Mouse (Mus musculus): ENCODE measurements around the gene Fam13c. TPM values are rescaled to one million over a fixed set of nuclear protein-coding genes. Genes with fewer than 3 reads are reported as not detected.
A peak's percentile ranks its signal among the peaks of the same experiment; 100 is the strongest.

Gene Fam13c
- polyA plus RNA-seq, 1 experiment from 2014 or later: 6.8 TPM

- ATAC-seq (no peak), DNase-seq (ENCODE audit: low spot score) (peak; percentile 30)
- H3K4me2 ChIP-seq (replicated peaks; ENCODE audit: low read depth, low read length): no peak overlapping the region
- TF ChIP-seq CTCF (IDR thresholded peaks at IDR 0.05): no peak
- TF ChIP-seq EP300 (IDR thresholded peaks at IDR 0.05): no peak
- no peak overlapping the region for H3K4me3 ChIP-seq (ENCODE audit: low read depth, low read length)
- WGBS: 61% methylated on average over 10 of the region's 10 CpGs
- H3K36me3 ChIP-seq (ENCODE audit: insufficient read depth, low read length): no peaks in the 10 kb centered on the region
- H3K27me3 ChIP-seq (replicated peaks; ENCODE audit: insufficient read depth, low read length): no peaks in the 10 kb centered on the region
- no peaks in the 10 kb centered on the region for H3K4me1 ChIP-seq (ENCODE audit: insufficient read depth, low read depth, low read length)
- H3K9ac ChIP-seq (replicated peaks; ENCODE audit: low read depth): no peak overlapping the region
- no peak overlapping the region for H3K27ac ChIP-seq (ENCODE audit: low read length)
- H3K9me3 ChIP-seq (ENCODE audit: low read length): no peaks in the 10 kb centered on the region
These were observed 97.4 kb downstream of the Fam13c start for GRCm38 (mm10) chr10:70537694-70538093.

- Histone ChIP-seq H3K4me1 (ENCODE audit: insufficient read depth, low read depth, low read length) (no peaks in the 10 kb centered on the region), H3K36me3 (ENCODE audit: insufficient read depth, low read length) (no peaks in the 10 kb centered on the region), H3K27me3 (replicated peaks; ENCODE audit: insufficient read depth, low read length) (no peaks in the 10 kb centered on the region), H3K27ac (ENCODE audit: low read length) (no peak overlapping the region), H3K4me2 (replicated peaks; ENCODE audit: low read depth, low read length) (no peak overlapping the region), H3K9ac (replicated peaks; ENCODE audit: low read depth) (no peak overlapping the region), H3K4me3 (ENCODE audit: low read depth, low read length) (no peak overlapping the region), H3K9me3 (ENCODE audit: low read length) (no peaks in the 10 kb centered on the region)
- DNase-seq (ENCODE audit: low spot score): no peak
- 85% methylated on average over 9 of the region's 9 CpGs for WGBS
- ATAC-seq: no peak
- TF ChIP-seq EP300 (IDR thresholded peaks at IDR 0.05) (no peak), CTCF (IDR thresholded peaks at IDR 0.05) (no peak)
These were observed 99.0 kb downstream of the Fam13c start for GRCm38 (mm10) chr10:70539251-70539650.

GRCm38 (mm10) chr10:70540456-70541195 lies 100.3 kb downstream of the Fam13c start:
- H3K4me1 ChIP-seq (ENCODE audit: insufficient read depth, low read depth, low read length): no peaks in the 10 kb centered on the region
- no peak overlapping the region for H3K4me2 ChIP-seq (replicated peaks; ENCODE audit: low read depth, low read length)
- 82% methylated on average over 9 of the region's 9 CpGs for WGBS
- H3K9me3 ChIP-seq (ENCODE audit: low read length): no peaks in the 10 kb centered on the region
- no peak overlapping the region for H3K9ac ChIP-seq (replicated peaks; ENCODE audit: low read depth)
- no peak overlapping the region for H3K4me3 ChIP-seq (ENCODE audit: low read depth, low read length)
- no peaks in the 10 kb centered on the region for H3K27me3 ChIP-seq (replicated peaks; ENCODE audit: insufficient read depth, low read length)
- no peaks in the 10 kb centered on the region for H3K36me3 ChIP-seq (ENCODE audit: insufficient read depth, low read length)
- TF ChIP-seq EP300 (IDR thresholded peaks at IDR 0.05) (no peak), CTCF (IDR thresholded peaks at IDR 0.05) (peak; percentile 64)
- DNase-seq (ENCODE audit: low spot score) (peak; percentile 63), ATAC-seq (no peak)
- H3K27ac ChIP-seq (ENCODE audit: low read length): no peak overlapping the region

GRCm38 (mm10) chr10:70542857-70543256 lies 102.6 kb downstream of the Fam13c start:
- Histone ChIP-seq H3K4me3 (ENCODE audit: low read depth, low read length) (no peak overlapping the region), H3K27me3 (replicated peaks; ENCODE audit: insufficient read depth, low read length) (no peaks in the 10 kb centered on the region), H3K9ac (replicated peaks; ENCODE audit: low read depth) (no peak overlapping the region), H3K27ac (ENCODE audit: low read length) (no peak overlapping the region), H3K4me1 (ENCODE audit: insufficient read depth, low read depth, low read length) (no peaks in the 10 kb centered on the region), H3K36me3 (ENCODE audit: insufficient read depth, low read length) (no peaks in the 10 kb centered on the region), H3K4me2 (replicated peaks; ENCODE audit: low read depth, low read length) (no peak overlapping the region), H3K9me3 (ENCODE audit: low read length) (no peaks in the 10 kb centered on the region)
- no peak for DNase-seq (ENCODE audit: low spot score)
- TF ChIP-seq EP300 (IDR thresholded peaks at IDR 0.05): no peak
- no peak for TF ChIP-seq CTCF (IDR thresholded peaks at IDR 0.05)
- ATAC-seq: no peak
- WGBS: 81% methylated on average over 6 of the region's 6 CpGs

GRCm38 (mm10) chr10:70552531-70552930 lies 112.2 kb downstream of the Fam13c start:
- TF ChIP-seq EP300 (IDR thresholded peaks at IDR 0.05) (no peak), CTCF (IDR thresholded peaks at IDR 0.05) (no peak)
- Histone ChIP-seq H3K9me3 (ENCODE audit: low read length) (no peaks in the 10 kb centered on the region), H3K4me3 (ENCODE audit: low read depth, low read length) (no peak overlapping the region), H3K27ac (ENCODE audit: low read length) (no peak overlapping the region), H3K9ac (replicated peaks; ENCODE audit: low read depth) (no peak overlapping the region), H3K27me3 (replicated peaks; ENCODE audit: insufficient read depth, low read length) (no peaks in the 10 kb centered on the region), H3K4me1 (ENCODE audit: insufficient read depth, low read depth, low read length) (no peaks in the 10 kb centered on the region), H3K4me2 (replicated peaks; ENCODE audit: low read depth, low read length) (no peak overlapping the region), H3K36me3 (ENCODE audit: insufficient read depth, low read length) (no peaks in the 10 kb centered on the region)
- ATAC-seq (no peak), DNase-seq (ENCODE audit: low spot score) (no peak)
- 84% methylated on average over 3 of the region's 3 CpGs for WGBS

- H3K4me3 ChIP-seq (ENCODE audit: low read depth, low read length): no peak overlapping the region
- no peaks in the 10 kb centered on the region for H3K27me3 ChIP-seq (replicated peaks; ENCODE audit: insufficient read depth, low read length)
- no peak overlapping the region for H3K27ac ChIP-seq (ENCODE audit: low read length)
- no peaks in the 10 kb centered on the region for H3K4me1 ChIP-seq (ENCODE audit: insufficient read depth, low read depth, low read length)
- H3K36me3 ChIP-seq (ENCODE audit: insufficient read depth, low read length): no peaks in the 10 kb centered on the region
- peak; percentile 76 for DNase-seq (ENCODE audit: low spot score)
- H3K9me3 ChIP-seq (ENCODE audit: low read length): no peaks in the 10 kb centered on the region
- no peak for ATAC-seq
- TF ChIP-seq EP300 (IDR thresholded peaks at IDR 0.05) (no peak), CTCF (IDR thresholded peaks at IDR 0.05) (peak; percentile 83)
- 18% methylated on average over 3 of the region's 3 CpGs for WGBS
- no peak overlapping the region for H3K4me2 ChIP-seq (replicated peaks; ENCODE audit: low read depth, low read length)
- no peak overlapping the region for H3K9ac ChIP-seq (replicated peaks; ENCODE audit: low read depth)
These were observed 123.4 kb downstream of the Fam13c start for GRCm38 (mm10) chr10:70563636-70564035.
